Mouse (Mus musculus) brain, embryonic 14.5 days (tissue): Measurements from ENCODE around the gene Ptafr.

ENCODE experiments used
- CTCF ChIP-seq: fragments of 200-500 bp; IDR thresholded peaks from 2 replicates; pipeline ENCODE4 v1.5.1; 2012; ENCODE audit warnings: inconsistent platforms, mild to moderate bottlenecking, moderate library complexity, borderline replicate concordance; ENCODE audit not compliant: insufficient read depth, insufficient read length; ENCODE audit errors: extremely low read depth
- POLR2A ChIP-seq: fragments of 200-500 bp; IDR thresholded peaks from 2 replicates; pipeline ENCODE4 v1.6.1; 2012; ENCODE audit warnings: mild to moderate bottlenecking, inconsistent platforms, borderline replicate concordance; ENCODE audit not compliant: poor library complexity, insufficient read depth, insufficient read length, severe bottlenecking; ENCODE audit errors: extremely low read depth

- TF ChIP-seq CTCF = no peak
- TF ChIP-seq POLR2A = no peak
Measured at GRCm38 (mm10) chr4:132524321-132524741, 39.5 kb upstream of the Ptafr start.
